1 mouse cellular context compared by ENCODE assay signal in genomic region chr17:8389790-8390095, GRCm38 (mm10).
TF ChIP-seq lines count a peak whose summit lies in the region.

No protein-coding gene starts in this region.

TF ChIP-seq in CH12.LX, 34 proteins besides CTCF, POLR2A, EP300 and RAD21 (continued from another document):
- TF ChIP-seq BHLHE40 (IDR thresholded peaks at IDR 0.05; ENCODE audit: low read depth, low read length) (no peak), TCF12 (IDR thresholded peaks at IDR 0.05; ENCODE audit: low read depth, low read length) (no peak), MEF2A (IDR thresholded peaks at IDR 0.05; ENCODE audit: borderline replicate concordance, low read depth, low read length) (no peak), SIN3A (IDR thresholded peaks at IDR 0.05; ENCODE audit: low read length) (no peak), ETS1 (conservative IDR thresholded peaks at IDR 0.05; ENCODE audit: low read depth, low read length) (no peak), PAX5 (IDR thresholded peaks at IDR 0.05; ENCODE audit: low read length) (no peak), MAZ (IDR thresholded peaks at IDR 0.05; ENCODE audit: low read depth, low read length) (no peak), ZNF384 (IDR thresholded peaks at IDR 0.05; ENCODE audit: low read depth, low read length) (no peak), NELFE (IDR thresholded peaks at IDR 0.05; ENCODE audit: low read depth, low read length) (no peak)
